Mouse (Mus musculus): Measurements from ENCODE around the gene Gpr158. TPM values are rescaled to one million over a fixed set of nuclear protein-coding genes. Genes with fewer than 3 reads are reported as not detected.
"Not testable (repeated sequence)": the region's sequence is repeated elsewhere in the genome, so short reads cannot be mapped to it uniquely, and the experiment has no call there.

Gene Gpr158
- polyA plus RNA-seq, 1 experiment from 2014 or later, result not detected

DNA sequence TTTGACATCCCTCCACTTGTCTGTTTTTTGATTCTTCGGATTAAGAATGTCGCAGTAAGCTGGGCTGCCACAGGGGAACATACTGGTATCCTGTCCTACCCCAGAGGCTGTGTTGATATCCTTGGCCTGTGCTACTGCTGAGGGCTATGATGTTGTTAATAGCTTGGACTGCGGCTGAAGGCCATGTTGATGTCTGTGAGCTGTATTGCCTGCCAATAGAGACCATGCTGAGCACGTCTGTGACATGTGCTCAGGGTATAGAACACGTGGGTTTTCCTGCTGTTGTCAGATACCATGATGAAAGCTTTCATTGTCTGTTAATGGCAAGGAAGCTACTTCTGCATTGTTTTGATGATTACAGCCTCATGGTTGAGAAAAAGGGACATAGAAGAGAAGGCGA is 63.8 kb downstream of the Gpr158 start:
- ATAC-seq (replicated peaks; ENCODE audit: low FRiP score, low read depth) (no peak), DNase-seq (ENCODE audit: low spot score) (no peak)
- Histone ChIP-seq H3K9ac (ENCODE audit: low read depth, low read length) (no peak overlapping the region), H3K4me1 (replicated peaks; ENCODE audit: insufficient read depth, low read length) (no peaks in the 10 kb centered on the region), H3K4me3 (replicated peaks; ENCODE audit: low read depth, low read length) (no peak overlapping the region), H3K36me3 (ENCODE audit: insufficient read depth, low read length) (no peaks in the 10 kb centered on the region), H3K4me2 (ENCODE audit: low read length) (no peak overlapping the region), H3K27ac (no peak overlapping the region), H3K9me3 (replicated peaks; ENCODE audit: low read length) (no peaks in the 10 kb centered on the region), H3K27me3 (ENCODE audit: insufficient read depth, low read length) (no peaks in the 10 kb centered on the region)
- TF ChIP-seq CTCF (IDR thresholded peaks at IDR 0.05; ENCODE audit: low read depth), result no peak
- 72% methylated on average over 6 of the region's 6 CpGs for WGBS

DNA sequence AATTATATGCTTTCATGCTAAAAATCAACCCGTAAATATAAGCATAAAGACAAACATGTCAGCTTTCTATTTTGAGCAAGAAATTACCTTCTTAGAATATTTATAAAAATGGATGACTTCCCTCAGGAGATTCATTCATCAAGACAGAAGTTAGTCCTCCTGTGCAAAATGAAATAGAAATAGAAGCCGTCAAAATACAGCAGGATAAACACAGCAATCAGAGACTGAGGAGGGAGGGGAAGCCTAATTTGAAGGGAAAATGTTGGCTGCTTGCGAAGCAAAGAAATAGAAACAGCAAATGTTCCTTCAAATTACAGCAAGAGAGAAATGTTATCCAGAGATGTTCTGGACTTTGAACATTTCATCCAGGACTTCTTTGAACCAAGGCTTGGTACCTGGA is 72.3 kb downstream of the Gpr158 start:
- Histone ChIP-seq H3K27me3 (ENCODE audit: insufficient read depth, low read length) (no peaks in the 10 kb centered on the region), H3K4me3 (replicated peaks; ENCODE audit: low read depth, low read length) (no peak overlapping the region), H3K4me2 (ENCODE audit: low read length) (no peak overlapping the region), H3K9me3 (replicated peaks; ENCODE audit: low read length) (no peaks in the 10 kb centered on the region), H3K36me3 (ENCODE audit: insufficient read depth, low read length) (no peaks in the 10 kb centered on the region), H3K9ac (ENCODE audit: low read depth, low read length) (no peak overlapping the region), H3K27ac (no peak overlapping the region), H3K4me1 (replicated peaks; ENCODE audit: insufficient read depth, low read length) (no peaks in the 10 kb centered on the region)
- TF ChIP-seq CTCF (IDR thresholded peaks at IDR 0.05; ENCODE audit: low read depth), result no peak
- DNase-seq (ENCODE audit: low spot score), result no peak
- WGBS, result 83% methylated on average over 3 of the region's 3 CpGs
- no peak for ATAC-seq (replicated peaks; ENCODE audit: low FRiP score, low read depth)

DNA sequence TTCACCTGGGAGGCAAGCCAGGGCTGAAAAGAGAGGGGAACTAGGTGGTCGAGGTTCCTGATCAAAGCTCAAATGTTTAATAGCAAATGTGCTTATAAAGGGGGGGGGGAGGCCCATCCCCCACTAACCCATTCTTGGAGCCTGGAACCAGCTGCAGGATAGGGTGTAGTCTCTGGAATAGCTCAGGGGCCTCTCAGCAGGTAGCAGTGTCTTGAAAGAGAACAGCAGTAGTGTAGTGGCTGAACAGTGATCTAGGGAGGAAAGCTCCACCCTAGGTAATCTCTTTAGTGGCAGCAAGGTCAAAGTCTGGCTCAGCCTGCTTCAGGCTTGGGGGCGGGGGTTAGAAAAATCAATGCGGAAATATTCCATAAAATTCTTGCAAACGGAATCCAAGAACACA is 93.3 kb downstream of the Gpr158 start:
- not testable (repeated sequence) for DNase-seq (ENCODE audit: low spot score); H3K4me2 ChIP-seq (ENCODE audit: low read length); H3K9ac ChIP-seq (ENCODE audit: low read depth, low read length); H3K4me1 ChIP-seq (replicated peaks; ENCODE audit: insufficient read depth, low read length); H3K36me3 ChIP-seq (ENCODE audit: insufficient read depth, low read length); H3K9me3 ChIP-seq (replicated peaks; ENCODE audit: low read length); H3K4me3 ChIP-seq (replicated peaks; ENCODE audit: low read depth, low read length); H3K27ac ChIP-seq; H3K27me3 ChIP-seq (ENCODE audit: insufficient read depth, low read length); ATAC-seq (replicated peaks; ENCODE audit: low FRiP score, low read depth)
- 87% methylated on average over 4 of the region's 4 CpGs for WGBS

DNA sequence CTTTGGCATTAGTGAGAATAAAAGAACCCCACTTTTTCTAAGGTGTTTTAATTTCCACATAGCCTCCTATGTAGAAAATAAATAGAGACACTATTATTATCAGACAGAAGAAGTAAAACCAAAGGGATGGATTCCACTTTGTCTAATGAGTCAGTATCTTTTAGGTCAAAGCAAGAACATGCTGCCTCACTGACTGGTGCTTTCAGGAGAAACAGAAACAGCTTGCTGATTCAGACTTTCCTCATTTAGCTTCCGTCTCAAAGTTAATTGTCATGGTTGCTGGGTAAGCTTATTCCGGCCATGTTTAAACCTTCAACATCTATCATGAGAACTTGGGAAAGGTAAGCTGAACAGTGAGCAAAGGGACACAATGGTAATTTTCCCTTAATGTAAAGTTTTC is 107.6 kb downstream of the Gpr158 start:
- DNase-seq (ENCODE audit: low spot score) (no peak), ATAC-seq (replicated peaks; ENCODE audit: low FRiP score, low read depth) (no peak)
- Histone ChIP-seq H3K9ac (ENCODE audit: low read depth, low read length) (no peak overlapping the region), H3K4me1 (replicated peaks; ENCODE audit: insufficient read depth, low read length) (no peaks in the 10 kb centered on the region), H3K36me3 (ENCODE audit: insufficient read depth, low read length) (no peaks in the 10 kb centered on the region), H3K27ac (no peak overlapping the region), H3K27me3 (ENCODE audit: insufficient read depth, low read length) (no peaks in the 10 kb centered on the region), H3K9me3 (replicated peaks; ENCODE audit: low read length) (no peaks in the 10 kb centered on the region), H3K4me3 (replicated peaks; ENCODE audit: low read depth, low read length) (no peak overlapping the region), H3K4me2 (ENCODE audit: low read length) (no peak overlapping the region)
- 89% methylated on average over 2 of the region's 2 CpGs for WGBS
- no peak for TF ChIP-seq CTCF (IDR thresholded peaks at IDR 0.05; ENCODE audit: low read depth)

DNA sequence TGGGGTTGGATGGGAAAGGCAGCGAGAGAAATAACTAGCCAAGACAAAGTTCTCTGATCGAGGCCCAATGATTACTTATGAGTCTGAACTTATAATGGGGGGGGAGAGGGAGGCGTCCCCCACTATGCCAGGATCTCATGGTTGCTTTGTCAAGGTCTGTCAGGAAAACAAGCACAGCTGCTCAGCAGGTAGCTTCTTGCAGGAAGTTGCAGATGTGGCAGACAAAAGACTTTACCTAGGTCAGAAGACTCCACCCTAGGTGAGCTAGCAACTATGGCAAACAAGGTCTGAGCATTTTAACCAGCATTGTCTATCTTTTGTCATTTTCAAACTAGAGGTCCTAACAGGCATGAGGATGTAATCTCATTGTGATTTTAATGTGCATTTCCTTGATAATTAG is 129.5 kb downstream of the Gpr158 start:
- WGBS, result 81% methylated on average over 3 of the region's 3 CpGs
- no peak for ATAC-seq (replicated peaks; ENCODE audit: low FRiP score, low read depth)

DNA sequence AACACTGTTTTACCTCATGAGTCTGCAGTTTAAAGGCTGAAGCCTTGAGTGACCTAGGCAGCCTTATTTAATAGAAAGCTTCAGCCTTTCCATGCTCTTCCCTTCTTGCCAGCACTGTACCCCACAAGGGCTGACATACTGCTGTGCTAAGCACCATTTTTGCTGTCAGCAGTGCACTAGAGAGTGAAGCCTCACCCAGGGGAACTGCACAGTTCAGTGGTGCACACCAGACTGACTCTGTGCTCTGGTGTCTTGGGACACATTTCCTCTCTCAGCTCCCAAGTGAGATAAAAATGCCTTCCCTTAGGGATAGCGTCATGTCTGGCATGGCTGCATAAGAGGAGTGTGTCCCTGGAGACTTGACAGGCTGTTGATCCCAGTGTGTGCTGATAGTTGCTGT is 130.6 kb downstream of the Gpr158 start:
- Histone ChIP-seq H3K36me3 (ENCODE audit: insufficient read depth, low read length) (no peaks in the 10 kb centered on the region), H3K9ac (ENCODE audit: low read depth, low read length) (no peak overlapping the region), H3K4me3 (replicated peaks; ENCODE audit: low read depth, low read length) (no peak overlapping the region), H3K4me2 (ENCODE audit: low read length) (no peak overlapping the region), H3K4me1 (replicated peaks; ENCODE audit: insufficient read depth, low read length) (no peaks in the 10 kb centered on the region), H3K27ac (no peak overlapping the region), H3K27me3 (ENCODE audit: insufficient read depth, low read length) (no peaks in the 10 kb centered on the region), H3K9me3 (replicated peaks; ENCODE audit: low read length) (no peaks in the 10 kb centered on the region)
- TF ChIP-seq CTCF (IDR thresholded peaks at IDR 0.05; ENCODE audit: low read depth), result no peak
- ATAC-seq (replicated peaks; ENCODE audit: low FRiP score, low read depth) (no peak), DNase-seq (ENCODE audit: low spot score) (no peak)
- 75% methylated on average over 1 of the region's 1 CpGs for WGBS

More for the DNA sequence above, 129.5 kb downstream of the Gpr158 start:
- Histone ChIP-seq H3K9ac (ENCODE audit: low read depth, low read length) (no peak overlapping the region), H3K27ac (no peak overlapping the region), H3K36me3 (ENCODE audit: insufficient read depth, low read length) (no peaks in the 10 kb centered on the region), H3K4me2 (ENCODE audit: low read length) (no peak overlapping the region), H3K4me1 (replicated peaks; ENCODE audit: insufficient read depth, low read length) (no peaks in the 10 kb centered on the region), H3K9me3 (replicated peaks; ENCODE audit: low read length) (no peaks in the 10 kb centered on the region), H3K4me3 (replicated peaks; ENCODE audit: low read depth, low read length) (no peak overlapping the region), H3K27me3 (ENCODE audit: insufficient read depth, low read length) (no peaks in the 10 kb centered on the region)
- no peak for DNase-seq (ENCODE audit: low spot score)
- no peak for TF ChIP-seq CTCF (IDR thresholded peaks at IDR 0.05; ENCODE audit: low read depth)

DNA sequence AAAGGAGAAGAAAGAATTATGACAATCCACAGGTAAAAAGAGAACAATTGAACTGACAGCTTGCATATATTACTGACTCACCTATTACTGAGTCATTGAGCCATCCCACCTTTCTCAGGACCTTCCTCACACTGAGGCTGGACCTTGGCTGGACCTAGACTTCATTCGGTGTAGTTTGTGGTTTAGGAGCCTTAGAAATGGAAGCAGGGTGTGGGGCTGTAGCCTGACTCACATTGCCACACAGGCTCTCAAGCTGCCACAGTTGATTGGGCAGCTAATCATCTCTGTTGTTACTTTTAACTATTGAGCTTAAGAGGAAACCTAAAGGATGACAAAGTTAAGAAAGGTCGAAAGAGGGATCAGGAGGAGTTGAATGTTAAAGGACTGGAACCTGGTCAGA is 132.1 kb downstream of the Gpr158 start:
- WGBS, result 62% methylated on average over 2 of the region's 2 CpGs
- no peak for TF ChIP-seq CTCF (IDR thresholded peaks at IDR 0.05; ENCODE audit: low read depth)
- Histone ChIP-seq H3K4me3 (replicated peaks; ENCODE audit: low read depth, low read length) (no peak overlapping the region), H3K9ac (ENCODE audit: low read depth, low read length) (no peak overlapping the region), H3K27me3 (ENCODE audit: insufficient read depth, low read length) (no peaks in the 10 kb centered on the region), H3K36me3 (ENCODE audit: insufficient read depth, low read length) (no peaks in the 10 kb centered on the region), H3K27ac (no peak overlapping the region), H3K4me2 (ENCODE audit: low read length) (no peak overlapping the region), H3K4me1 (replicated peaks; ENCODE audit: insufficient read depth, low read length) (no peaks in the 10 kb centered on the region), H3K9me3 (replicated peaks; ENCODE audit: low read length) (no peaks in the 10 kb centered on the region)
- 0 out of 2 replicates have a peak, but pooled peaks have one; percentile 33 for ATAC-seq (replicated peaks; ENCODE audit: low FRiP score, low read depth)
- DNase-seq (ENCODE audit: low spot score), result no peak

All from kidney, postnatal 0 days (tissue).